Mouse (Mus musculus): ENCODE measurements around the gene Srrm4. TPM values are rescaled to one million over a fixed set of nuclear protein-coding genes. Genes with fewer than 3 reads are reported as not detected.

Gene Srrm4
- polyA plus RNA-seq, 1 experiment from 2014 or later, result 1.0 TPM

DNA sequence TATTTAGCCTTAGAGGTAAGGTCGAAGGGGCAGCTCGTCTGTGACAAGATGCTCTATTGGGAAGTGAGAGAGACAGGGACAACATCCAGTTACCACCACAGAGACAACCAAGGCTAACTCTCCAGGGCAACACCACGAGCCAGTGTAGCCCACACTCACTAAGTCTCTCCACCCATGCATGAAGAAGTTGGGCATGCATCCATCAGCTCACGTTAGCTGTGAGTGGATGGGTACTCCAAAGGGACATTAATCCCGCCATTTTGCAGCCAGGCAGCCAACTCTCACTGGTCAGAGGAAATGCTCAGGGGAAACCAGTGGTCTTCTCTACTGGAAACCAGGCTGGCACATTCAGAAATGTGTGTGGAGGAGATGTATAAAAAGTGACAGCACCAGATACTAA lies 93.8 kb downstream of the Srrm4 start:
- no peak for DNase-seq
- H3K9ac ChIP-seq (replicated peaks), result no peak overlapping the region
- H3K4me1 ChIP-seq (ENCODE audit: insufficient read depth), result no peaks in the 10 kb centered on the region
- ATAC-seq, result no peak
- H3K4me2 ChIP-seq (ENCODE audit: low read depth, low read length), result no peak overlapping the region
- H3K36me3 ChIP-seq (replicated peaks; ENCODE audit: insufficient read depth, low read length), result no peaks in the 10 kb centered on the region
- H3K27me3 ChIP-seq (ENCODE audit: insufficient read depth, low read length), result no peaks in the 10 kb centered on the region
- TF ChIP-seq EP300 (IDR thresholded peaks at IDR 0.05; ENCODE audit: low read depth), result no peak
- no peak for TF ChIP-seq CTCF (IDR thresholded peaks at IDR 0.05; ENCODE audit: low read depth)
- H3K4me3 ChIP-seq (ENCODE audit: low read depth, low read length), result no peak overlapping the region
- H3K27ac ChIP-seq (ENCODE audit: low read depth), result no peak overlapping the region
- WGBS (ENCODE audit: insufficient replicate concordance), result 74% methylated on average over 5 of the region's 5 CpGs
- no peaks in the 10 kb centered on the region for H3K9me3 ChIP-seq (ENCODE audit: low read length)

DNA sequence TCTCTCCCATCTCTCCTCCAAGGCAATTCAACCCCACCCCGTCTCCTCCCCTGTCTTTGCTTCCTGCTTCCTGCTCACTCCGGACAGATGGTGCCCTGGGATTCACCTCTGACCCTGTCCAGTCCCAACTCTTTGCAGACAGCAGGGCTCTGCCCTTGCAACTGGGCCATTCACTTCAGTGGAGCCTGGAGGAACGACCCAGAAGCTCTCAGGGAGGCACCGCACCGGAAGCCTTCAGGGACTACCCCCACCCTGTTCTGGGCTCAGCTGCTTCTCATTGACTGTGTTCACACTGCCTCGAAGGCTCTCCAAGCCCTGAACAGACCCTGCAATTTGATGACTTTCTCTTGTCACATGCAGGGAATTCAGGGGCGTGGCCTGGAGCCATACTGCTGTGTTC lies 94.4 kb downstream of the Srrm4 start:
- TF ChIP-seq CTCF (IDR thresholded peaks at IDR 0.05; ENCODE audit: low read depth) (no peak), EP300 (IDR thresholded peaks at IDR 0.05; ENCODE audit: low read depth) (no peak)
- H3K27ac ChIP-seq (ENCODE audit: low read depth), result no peak overlapping the region
- DNase-seq (no peak), ATAC-seq (no peak)
- no peak overlapping the region for H3K4me2 ChIP-seq (ENCODE audit: low read depth, low read length)
- H3K4me3 ChIP-seq (ENCODE audit: low read depth, low read length), result no peak overlapping the region
- H3K9me3 ChIP-seq (ENCODE audit: low read length), result no peaks in the 10 kb centered on the region
- no peak overlapping the region for H3K9ac ChIP-seq (replicated peaks)
- 31% methylated on average over 7 of the region's 7 CpGs for WGBS (ENCODE audit: insufficient replicate concordance)
- no peaks in the 10 kb centered on the region for H3K4me1 ChIP-seq (ENCODE audit: insufficient read depth)
- H3K36me3 ChIP-seq (replicated peaks; ENCODE audit: insufficient read depth, low read length), result no peaks in the 10 kb centered on the region
- no peaks in the 10 kb centered on the region for H3K27me3 ChIP-seq (ENCODE audit: insufficient read depth, low read length)

DNA sequence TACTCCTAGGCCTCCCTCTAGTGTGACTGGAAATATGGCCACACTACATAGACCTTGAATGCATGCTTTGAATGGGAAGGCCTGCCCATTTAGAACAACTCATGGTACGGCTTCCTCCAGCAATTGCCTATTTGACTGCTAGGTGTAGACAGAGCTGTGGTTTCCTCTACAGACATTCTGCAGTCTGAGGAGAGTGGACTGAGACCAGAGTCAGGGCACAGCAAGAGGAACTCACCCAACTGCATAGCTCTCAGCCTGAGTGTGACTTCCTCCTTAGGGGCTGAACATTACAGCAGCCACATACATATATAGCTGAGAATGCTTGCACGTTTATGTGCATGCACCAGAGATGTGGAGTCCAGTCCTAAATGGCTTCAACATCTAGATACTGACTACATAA lies 94.9 kb downstream of the Srrm4 start:
- H3K9me3 ChIP-seq (ENCODE audit: low read length), result no peaks in the 10 kb centered on the region
- H3K4me3 ChIP-seq (ENCODE audit: low read depth, low read length), result no peak overlapping the region
- H3K27ac ChIP-seq (ENCODE audit: low read depth), result no peak overlapping the region
- WGBS (ENCODE audit: insufficient replicate concordance), result 27% methylated on average over 2 of the region's 2 CpGs
- no peak for ATAC-seq
- H3K4me1 ChIP-seq (ENCODE audit: insufficient read depth), result no peaks in the 10 kb centered on the region
- no peak overlapping the region for H3K4me2 ChIP-seq (ENCODE audit: low read depth, low read length)
- H3K36me3 ChIP-seq (replicated peaks; ENCODE audit: insufficient read depth, low read length), result no peaks in the 10 kb centered on the region
- H3K27me3 ChIP-seq (ENCODE audit: insufficient read depth, low read length), result no peaks in the 10 kb centered on the region
- no peak overlapping the region for H3K9ac ChIP-seq (replicated peaks)
- DNase-seq, result no peak
- TF ChIP-seq CTCF (IDR thresholded peaks at IDR 0.05; ENCODE audit: low read depth), result no peak
- no peak for TF ChIP-seq EP300 (IDR thresholded peaks at IDR 0.05; ENCODE audit: low read depth)

DNA sequence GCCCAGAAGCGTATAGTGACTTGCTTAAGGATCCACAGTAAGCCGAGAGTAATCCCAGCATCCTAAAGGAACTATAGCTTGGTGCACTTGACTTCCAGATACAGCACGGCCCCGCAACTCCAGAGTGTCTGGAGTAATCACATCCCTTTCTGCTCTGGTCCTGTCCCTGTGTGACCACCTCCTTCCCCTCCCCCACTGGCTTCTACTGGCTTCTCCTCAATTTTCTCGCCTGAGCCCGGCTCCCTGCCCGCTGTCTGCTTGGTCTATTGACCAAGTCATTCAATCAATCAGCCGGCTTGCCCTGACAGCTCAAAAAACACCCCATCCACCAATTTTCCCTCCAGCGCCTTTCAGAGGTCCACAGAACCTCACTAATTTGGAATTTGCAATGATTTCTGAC lies 96.2 kb downstream of the Srrm4 start:
- Histone ChIP-seq H3K4me2 (ENCODE audit: low read depth, low read length) (no peak overlapping the region), H3K4me3 (ENCODE audit: low read depth, low read length) (no peak overlapping the region), H3K4me1 (ENCODE audit: insufficient read depth) (no peaks in the 10 kb centered on the region), H3K36me3 (replicated peaks; ENCODE audit: insufficient read depth, low read length) (no peaks in the 10 kb centered on the region), H3K27me3 (ENCODE audit: insufficient read depth, low read length) (no peaks in the 10 kb centered on the region), H3K27ac (ENCODE audit: low read depth) (no peak overlapping the region), H3K9ac (replicated peaks) (no peak overlapping the region), H3K9me3 (ENCODE audit: low read length) (no peaks in the 10 kb centered on the region)
- DNase-seq (no peak), ATAC-seq (no peak)
- no peak for TF ChIP-seq CTCF (IDR thresholded peaks at IDR 0.05; ENCODE audit: low read depth)
- no peak for TF ChIP-seq EP300 (IDR thresholded peaks at IDR 0.05; ENCODE audit: low read depth)
- 60% methylated on average over 9 of the region's 9 CpGs for WGBS (ENCODE audit: insufficient replicate concordance)

DNA sequence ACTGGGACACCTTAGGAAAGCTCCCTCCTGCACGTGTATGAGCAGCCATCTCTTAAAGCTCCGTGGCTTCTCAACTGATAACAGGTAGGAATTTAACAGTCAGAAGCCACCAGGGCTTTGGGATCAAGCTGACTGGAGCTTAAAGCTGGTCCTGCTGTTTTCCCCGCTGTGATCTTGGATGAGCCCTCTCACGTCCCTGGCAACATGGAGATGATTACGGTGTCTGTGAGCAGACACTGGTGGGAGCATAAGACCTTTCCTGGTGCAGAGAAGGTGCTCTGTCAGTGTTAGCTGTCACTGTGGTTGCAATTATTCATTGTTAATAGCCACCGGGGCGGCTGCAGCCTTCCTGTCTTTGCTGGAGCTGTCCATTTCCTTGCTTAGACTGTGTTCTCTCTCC lies 97.2 kb downstream of the Srrm4 start:
- no peak for DNase-seq
- no peak for ATAC-seq
- H3K4me2 ChIP-seq (ENCODE audit: low read depth, low read length), result no peak overlapping the region
- TF ChIP-seq EP300 (IDR thresholded peaks at IDR 0.05; ENCODE audit: low read depth) (no peak), CTCF (IDR thresholded peaks at IDR 0.05; ENCODE audit: low read depth) (no peak)
- WGBS (ENCODE audit: insufficient replicate concordance), result 33% methylated on average over 7 of the region's 7 CpGs
- no peaks in the 10 kb centered on the region for H3K27me3 ChIP-seq (ENCODE audit: insufficient read depth, low read length)
- no peak overlapping the region for H3K9ac ChIP-seq (replicated peaks)
- H3K36me3 ChIP-seq (replicated peaks; ENCODE audit: insufficient read depth, low read length), result no peaks in the 10 kb centered on the region
- no peaks in the 10 kb centered on the region for H3K9me3 ChIP-seq (ENCODE audit: low read length)
- H3K4me1 ChIP-seq (ENCODE audit: insufficient read depth), result no peaks in the 10 kb centered on the region
- H3K4me3 ChIP-seq (ENCODE audit: low read depth, low read length), result no peak overlapping the region
- H3K27ac ChIP-seq (ENCODE audit: low read depth), result no peak overlapping the region

DNA sequence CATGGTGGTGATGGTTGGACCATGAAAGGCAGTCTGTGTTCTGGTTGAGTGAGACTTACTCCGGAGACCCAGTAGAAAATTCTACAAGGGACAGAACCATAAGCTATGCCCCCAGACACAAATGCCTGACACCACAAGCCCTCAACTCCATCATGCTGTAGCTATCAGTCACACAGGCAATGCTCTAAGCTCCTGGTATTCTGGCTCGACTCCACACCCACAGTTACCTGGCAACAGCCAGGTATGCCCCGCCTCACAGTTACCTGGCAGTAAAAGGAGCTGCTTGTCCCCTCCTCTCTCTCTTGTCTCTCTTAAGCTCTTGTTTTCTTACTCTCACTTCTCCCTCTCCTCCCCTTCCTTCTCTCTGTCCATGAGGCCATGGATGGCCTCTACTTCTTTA lies 98.9 kb downstream of the Srrm4 start:
- Histone ChIP-seq H3K27ac (ENCODE audit: low read depth) (no peak overlapping the region), H3K4me1 (ENCODE audit: insufficient read depth) (no peaks in the 10 kb centered on the region), H3K36me3 (replicated peaks; ENCODE audit: insufficient read depth, low read length) (no peaks in the 10 kb centered on the region), H3K9me3 (ENCODE audit: low read length) (no peaks in the 10 kb centered on the region), H3K9ac (replicated peaks) (no peak overlapping the region), H3K4me2 (ENCODE audit: low read depth, low read length) (no peak overlapping the region), H3K4me3 (ENCODE audit: low read depth, low read length) (no peak overlapping the region), H3K27me3 (ENCODE audit: insufficient read depth, low read length) (no peaks in the 10 kb centered on the region)
- TF ChIP-seq CTCF (IDR thresholded peaks at IDR 0.05; ENCODE audit: low read depth) (no peak), EP300 (IDR thresholded peaks at IDR 0.05; ENCODE audit: low read depth) (no peak)
- 77% methylated on average over 3 of the region's 3 CpGs for WGBS (ENCODE audit: insufficient replicate concordance)
- DNase-seq (no peak), ATAC-seq (no peak)

DNA sequence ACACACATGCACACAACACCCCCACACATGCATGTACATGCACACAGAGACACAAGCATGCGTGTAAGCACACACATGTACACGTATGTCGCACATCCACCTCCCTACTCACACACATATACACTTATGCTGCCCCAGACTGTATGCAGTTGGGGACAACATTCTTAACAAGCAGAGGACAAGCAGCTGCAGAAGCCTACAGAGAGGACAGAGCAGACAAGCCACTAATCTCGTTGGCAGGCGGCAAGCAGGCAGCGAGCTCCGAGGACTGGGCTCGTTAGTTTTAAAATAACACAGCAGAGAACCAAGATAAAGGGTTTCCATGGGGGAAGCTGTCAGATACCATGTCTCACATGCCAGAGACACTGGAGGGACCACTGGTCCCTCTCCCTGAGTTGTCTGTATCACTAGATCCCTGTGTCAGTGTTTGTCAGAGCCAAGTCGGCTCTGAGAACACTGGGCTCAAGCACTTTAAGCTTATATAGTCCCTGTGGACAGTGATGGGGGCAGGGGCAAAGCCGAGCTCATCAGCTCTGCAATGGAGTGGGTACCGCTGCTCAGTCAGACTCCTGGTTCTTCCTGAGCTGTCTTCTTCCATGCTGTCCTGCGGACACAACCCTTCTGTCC lies 99.7 kb downstream of the Srrm4 start:
- Histone ChIP-seq H3K9ac (replicated peaks) (no peak overlapping the region), H3K4me1 (ENCODE audit: insufficient read depth) (no peaks in the 10 kb centered on the region), H3K4me2 (ENCODE audit: low read depth, low read length) (no peak overlapping the region), H3K4me3 (ENCODE audit: low read depth, low read length) (no peak overlapping the region), H3K27ac (ENCODE audit: low read depth) (no peak overlapping the region), H3K36me3 (replicated peaks; ENCODE audit: insufficient read depth, low read length) (no peaks in the 10 kb centered on the region), H3K27me3 (ENCODE audit: insufficient read depth, low read length) (no peaks in the 10 kb centered on the region), H3K9me3 (ENCODE audit: low read length) (no peaks in the 10 kb centered on the region)
- no peak for ATAC-seq
- WGBS (ENCODE audit: insufficient replicate concordance), result 67% methylated on average over 12 of the region's 12 CpGs
- no peak for TF ChIP-seq CTCF (IDR thresholded peaks at IDR 0.05; ENCODE audit: low read depth)
- no peak for TF ChIP-seq EP300 (IDR thresholded peaks at IDR 0.05; ENCODE audit: low read depth)
- no peak for DNase-seq
